Mouse (Mus musculus) liver (tissue): Measurements from ENCODE around the gene Exoc7.
A peak's percentile ranks its signal among the peaks of the same experiment; 100 is the strongest.

ENCODE experiments used
- DNase-seq: peaks from one replicate; pipeline ENCODE4 v3.0.0-alpha.2; 2020; ENCODE audit warnings: mixed read lengths

The Exoc7 gene

DNA sequence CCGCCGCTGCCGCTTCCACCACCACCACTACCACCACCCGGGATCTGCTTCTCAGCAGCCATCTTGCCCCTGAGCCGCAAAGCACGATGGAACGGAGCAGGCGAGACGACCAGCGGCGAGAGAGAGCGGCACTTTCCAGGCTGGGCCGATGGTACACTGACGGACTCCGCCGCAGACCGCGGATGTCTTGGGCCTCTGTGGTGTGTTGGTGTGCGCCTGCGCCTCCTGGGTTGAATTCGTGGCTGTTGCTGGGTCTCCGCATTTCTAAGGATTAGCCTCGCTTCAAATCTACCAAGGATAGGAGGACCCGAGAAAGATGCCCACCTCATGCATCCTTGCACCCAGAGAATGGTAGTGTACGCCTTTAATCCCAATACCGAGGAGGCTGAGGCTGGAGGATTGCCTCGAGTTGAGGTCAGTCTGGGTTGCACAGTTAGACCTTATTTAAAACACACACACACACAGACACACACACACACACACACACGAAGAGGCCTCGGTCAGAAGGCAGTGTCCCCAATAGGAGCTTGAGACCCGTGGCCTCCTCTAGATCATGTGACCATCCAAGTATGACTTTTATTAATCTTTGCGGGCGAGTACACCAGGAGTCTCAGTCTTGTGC, 32.9 kb downstream of the Exoc7 start, which contains the start of gene Srp68:
TSS of gene Srp68 (minus strand) at position 173 of the 622 bp plus-strand sequence.
- peak; percentile 91 for DNase-seq

DNA sequence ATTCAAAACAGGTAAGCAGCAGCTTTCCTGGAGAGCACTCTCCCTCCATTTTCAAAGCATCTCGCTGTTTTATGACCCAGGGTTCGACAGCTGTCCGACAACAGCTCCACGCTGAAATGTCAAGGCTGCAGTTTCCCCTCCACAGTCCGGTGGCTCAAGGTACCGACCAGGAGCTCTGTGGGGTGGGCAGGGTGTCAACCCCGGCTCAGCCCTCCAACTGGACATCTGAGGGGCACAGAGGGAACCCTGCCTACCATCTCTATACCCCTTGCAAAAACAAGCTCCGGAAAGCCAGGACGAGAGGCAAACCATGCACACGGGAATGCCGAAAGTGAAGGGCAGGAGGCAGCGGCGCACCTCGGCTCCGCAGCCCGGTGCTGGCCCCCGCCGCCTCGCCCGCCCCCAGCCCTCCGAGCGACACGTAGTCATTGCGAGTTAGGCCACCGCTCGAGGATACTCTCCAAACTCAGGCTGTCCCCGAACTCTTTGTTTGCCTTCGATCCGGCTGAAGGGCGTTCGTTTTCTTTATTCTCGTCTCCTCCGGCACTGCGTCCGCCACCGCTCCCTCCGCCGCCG, 33.5 kb downstream of the Exoc7 start:
- DNase-seq = no peak

DNA sequence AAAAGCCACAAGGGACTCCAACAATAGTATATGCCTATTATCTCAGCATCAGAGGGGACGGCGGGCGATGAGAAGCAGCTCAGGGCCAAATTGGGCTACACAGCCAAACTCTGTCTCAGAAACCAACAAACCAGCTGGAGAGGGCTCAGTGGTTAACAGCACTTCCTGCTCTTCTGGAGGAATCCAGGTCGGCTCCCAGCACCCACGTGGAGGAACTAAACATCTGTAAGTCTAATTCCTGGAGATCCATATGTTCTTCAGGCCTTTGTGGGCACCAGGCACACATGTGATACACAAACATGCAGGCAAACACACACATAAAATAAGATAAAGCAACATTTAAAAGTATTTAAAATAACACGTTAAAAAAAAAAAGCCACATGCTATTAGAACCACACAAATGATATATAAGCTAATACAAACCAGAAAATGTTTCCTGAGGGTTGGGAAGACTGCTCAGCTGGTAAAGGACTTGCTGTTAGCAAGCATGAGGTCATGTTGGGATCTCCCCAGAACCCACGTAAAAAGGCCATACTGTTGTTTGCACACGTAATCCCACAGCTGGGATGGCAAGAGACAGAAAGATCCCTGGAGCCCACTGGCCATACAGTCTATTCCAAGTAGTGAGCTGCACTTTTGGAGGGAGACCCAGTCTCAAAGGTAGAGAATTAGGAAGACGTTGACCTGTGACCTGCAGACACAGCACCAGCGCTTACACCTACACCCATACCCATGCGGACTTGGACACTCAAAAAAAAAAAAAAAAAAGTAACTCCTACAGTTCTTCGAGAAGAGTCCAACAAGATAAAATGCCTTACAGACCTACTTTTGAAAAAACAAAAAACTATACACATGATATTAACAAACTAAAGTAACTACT, 34.2 kb downstream of the Exoc7 start:
- DNase-seq = no peak

DNA sequence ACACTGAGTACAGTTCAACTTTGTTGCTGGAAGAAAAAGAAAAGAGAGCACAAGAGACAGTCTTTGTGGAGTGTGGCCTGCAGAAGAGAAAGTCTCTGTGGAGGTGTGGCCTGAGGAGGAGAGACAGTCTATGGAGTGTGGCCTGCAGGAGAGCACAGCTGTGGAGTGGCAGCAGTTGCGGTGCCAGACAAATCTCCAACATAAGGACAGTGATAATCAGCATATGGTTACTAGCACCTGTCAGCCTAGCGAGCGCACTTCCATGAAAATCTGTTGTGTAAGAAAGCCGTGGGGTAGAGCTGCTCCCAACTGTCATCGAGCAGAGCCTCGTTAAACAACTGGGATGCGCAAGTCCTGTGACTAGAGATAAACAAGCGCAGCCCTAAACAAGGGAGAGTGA, 37.5 kb downstream of the Exoc7 start:
- DNase-seq = no peak

DNA sequence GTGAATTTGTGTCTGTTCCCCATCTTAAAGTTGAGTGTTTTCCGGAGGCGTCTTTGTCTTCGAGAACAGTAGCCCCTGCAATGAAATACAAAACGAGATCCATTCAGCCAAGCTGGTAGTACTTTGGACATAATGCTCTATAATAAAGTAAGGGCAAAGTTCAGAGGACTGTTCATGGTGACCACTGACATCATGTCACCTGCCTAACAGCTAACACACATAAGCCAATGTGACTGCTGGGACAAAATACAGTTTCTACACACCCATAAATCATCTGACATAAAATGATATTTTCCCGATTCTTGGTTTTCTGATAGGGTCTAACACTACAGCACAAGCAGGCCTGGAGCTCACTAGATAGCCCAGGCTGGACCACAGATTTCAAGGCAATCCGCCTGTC, 38.7 kb downstream of the Exoc7 start:
- no peak for DNase-seq

DNA sequence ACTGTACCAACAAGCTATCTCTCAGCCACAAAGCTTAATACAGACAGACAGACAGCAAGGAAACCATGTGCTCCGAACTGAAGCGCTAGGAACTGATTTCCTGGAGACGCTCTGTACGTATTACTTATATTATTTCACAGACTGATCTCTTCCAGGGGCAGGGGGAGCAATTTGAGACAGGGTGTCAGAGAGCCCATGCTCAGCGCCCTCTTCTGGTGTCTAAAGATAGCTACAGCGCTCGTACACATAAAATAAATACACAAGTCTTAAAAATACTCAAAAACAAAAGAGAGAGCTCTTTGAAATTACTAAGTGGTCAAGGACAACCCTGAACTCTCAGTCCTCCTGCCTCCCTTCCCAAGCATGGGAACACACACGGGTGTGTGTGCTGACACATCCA, 39.4 kb downstream of the Exoc7 start:
- DNase-seq = no peak

DNA sequence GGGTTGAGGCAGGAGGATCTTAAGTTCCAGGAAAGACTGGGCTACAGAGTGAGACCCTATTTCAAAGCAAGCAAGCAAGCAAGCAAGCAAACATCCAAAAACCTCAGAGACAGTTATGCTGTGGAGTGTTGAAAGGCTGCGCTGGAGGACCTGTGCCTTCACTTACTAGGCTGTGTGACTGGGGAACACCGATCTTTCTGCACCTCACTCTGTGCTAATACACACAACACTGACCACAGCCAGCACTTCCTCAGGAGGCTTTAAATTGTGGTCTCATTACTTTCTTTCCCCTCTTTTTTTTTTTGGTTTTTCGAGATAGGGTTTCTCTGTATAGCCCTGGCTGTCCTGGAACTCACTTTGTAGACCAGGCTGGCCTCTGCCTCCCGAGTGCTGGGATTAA, 41.2 kb downstream of the Exoc7 start:
- DNase-seq = no peak

DNA sequence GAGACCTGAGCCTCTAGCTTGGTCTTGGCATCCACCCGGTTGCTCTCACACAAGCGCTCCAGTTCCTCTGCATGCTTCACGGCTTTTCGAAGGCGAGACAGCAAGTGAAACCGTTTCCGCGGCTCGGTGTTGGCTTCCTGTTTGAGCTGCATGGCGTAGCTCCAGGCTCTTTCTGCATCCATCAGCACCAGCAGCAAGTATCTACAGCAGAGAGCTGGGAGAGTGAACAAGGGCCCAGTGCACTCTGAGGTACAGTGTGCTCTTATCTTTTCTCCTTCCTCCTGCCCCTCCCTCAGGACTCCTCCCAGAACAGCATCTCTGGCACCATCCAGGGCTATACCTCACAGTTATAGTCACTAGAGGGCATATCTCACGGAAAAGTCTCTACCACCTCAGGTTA, 41.7 kb downstream of the Exoc7 start:
- DNase-seq = peak; percentile 44

DNA sequence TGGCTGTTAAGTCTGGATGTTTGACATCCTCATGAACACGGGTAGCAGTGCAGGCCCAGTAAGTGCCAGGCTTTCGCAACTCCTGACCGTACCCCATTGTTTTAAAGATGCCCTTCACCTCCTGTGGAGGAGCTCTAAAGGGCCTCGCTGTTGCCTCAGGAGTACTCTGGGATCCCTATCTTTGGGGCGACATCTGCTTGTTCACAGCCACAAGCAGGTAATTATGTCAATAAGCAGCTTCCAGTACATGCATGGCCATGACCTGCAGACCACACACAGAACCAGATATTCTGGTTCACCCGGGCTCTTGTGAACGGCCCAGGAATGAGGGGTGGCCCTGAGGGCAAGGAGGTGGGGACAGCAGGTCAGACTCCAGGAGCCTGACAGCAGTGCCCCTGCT, 46.8 kb downstream of the Exoc7 start:
- DNase-seq = no peak

DNA sequence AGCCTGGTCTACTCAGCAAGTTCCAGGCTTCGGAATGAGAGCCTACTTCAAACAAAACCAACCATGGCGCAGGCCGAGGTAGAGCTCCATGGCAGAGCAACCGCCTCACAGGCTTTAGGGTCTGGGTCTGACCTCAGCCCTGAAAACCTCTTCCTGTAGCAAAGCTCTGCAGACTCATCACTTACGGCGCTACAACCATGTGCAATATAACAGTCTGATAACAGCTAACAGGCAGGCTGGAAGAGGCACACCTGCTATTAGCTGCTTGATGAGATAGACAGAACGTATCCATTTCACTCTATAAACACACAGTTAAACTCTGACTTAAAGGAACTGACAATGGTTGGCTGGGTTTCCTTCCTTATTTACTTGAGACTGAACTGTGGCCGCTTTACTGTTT, 47.6 kb downstream of the Exoc7 start:
- no peak for DNase-seq

DNA sequence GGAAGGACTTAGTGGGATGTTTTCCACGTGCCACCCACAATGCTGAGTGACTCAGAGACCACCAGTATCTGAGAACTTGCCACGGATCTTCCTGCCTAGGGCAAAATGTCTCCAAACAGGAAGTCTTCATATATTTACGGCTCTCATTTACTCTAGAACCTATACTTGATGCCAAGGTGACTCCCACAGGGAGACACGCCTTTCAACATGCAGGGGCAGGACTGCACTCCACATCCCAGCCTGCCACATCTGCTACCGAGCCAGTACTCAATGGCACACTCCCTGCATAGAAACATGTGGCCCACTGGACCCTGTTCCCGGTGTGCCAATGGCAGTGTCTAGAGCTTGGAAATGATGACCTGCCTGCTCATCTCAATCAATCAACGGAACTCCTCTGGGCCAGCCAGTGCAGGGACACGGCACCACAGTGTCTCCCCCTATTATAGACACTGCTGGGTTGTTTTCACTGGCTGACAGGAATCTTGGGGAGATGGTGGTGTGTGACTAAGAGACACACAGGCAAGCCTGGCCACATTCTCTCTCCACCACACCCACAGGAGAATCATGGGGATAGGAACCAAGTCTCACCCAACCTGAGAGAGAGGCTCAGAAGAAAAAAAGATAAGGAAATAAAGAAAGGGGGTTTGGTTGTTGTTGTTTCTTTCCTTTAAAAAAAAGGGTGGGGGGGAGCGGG, 50.9 kb downstream of the Exoc7 start:
- DNase-seq = no peak

DNA sequence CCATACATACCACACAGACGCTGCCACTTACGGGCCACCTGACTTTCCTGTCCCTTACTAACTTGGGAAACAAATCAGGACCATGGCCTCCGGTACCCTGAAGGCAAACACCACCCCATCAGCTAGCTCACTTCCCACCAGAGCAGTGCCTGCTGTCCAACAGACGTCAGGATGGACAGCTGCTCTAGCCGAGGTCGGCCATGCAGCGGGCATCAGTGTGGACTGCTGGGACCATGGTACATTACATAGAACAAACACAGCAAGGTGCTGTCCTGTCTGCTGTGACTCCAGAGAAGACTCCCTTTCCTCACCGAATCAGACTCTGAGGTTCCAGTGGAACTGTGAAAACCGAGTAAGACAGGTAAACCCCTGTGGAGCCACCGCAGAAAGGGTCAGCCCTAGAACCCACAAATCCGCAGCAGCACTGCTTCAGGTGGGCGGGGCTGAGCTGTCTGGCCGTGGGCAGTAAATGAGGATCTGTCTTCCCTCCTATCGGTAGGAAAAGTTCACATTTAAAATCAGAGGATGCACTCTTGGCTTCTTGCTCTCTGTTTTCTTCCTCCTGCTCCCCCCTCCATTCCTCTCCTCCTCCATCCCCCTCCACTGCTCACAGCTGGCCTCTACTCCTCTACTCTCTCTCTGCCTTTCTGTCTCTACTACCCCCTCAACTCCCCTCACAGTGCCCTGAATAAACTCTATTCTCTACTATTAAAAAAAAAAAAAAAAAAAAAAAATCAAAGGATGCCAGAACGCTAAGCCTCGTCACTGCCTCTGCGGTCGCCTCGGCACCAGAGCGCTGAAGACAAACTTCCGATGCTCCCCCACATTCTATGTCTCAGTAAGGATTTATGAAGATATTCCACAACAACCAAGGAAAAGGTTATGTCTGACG, 51.7 kb downstream of the Exoc7 start:
- no peak for DNase-seq

DNA sequence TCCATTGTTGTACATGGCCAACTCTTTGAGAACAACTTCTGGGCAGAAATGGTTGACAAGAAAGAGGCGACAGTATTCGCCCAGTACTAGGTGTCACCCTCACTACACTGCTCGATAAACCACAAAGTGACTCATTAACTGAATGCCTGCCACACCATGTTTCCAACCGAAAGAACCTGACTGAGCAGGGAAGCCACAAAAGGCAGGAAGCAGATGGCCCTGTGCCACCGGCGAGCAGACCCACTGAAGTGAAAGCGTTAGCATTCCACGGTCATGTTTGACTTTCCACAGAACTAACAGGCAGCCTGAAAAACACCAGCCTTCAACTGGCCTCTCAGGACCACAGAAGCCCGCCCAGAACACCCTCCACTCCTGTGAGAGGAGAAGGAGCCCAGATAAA, 52.4 kb downstream of the Exoc7 start:
- DNase-seq = no peak

DNA sequence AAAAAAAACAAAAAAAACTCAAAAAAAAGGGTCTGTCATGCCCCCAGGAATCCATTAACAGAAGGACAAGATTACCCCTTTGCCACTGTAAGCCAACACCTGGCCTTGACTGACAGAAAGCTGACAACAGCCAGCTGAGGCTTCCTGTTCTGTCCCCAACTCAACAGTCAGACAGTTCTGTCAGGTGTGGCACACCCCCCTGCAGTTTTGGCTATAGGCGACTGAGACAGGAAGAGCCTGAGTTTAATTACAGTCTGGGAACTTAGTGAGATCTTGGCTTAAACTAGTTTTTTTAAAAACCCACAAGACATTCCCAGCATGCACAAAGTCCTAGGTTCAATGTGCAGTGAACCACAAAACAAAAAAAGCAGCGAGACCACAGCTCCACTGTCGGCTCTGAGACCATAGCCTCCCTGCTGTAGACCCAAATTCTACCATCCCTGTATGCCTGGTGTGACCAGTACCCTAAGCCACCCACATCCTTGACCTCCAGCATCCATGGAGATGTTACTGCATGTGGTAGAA, 53.9 kb downstream of the Exoc7 start:
- DNase-seq = no peak

DNA sequence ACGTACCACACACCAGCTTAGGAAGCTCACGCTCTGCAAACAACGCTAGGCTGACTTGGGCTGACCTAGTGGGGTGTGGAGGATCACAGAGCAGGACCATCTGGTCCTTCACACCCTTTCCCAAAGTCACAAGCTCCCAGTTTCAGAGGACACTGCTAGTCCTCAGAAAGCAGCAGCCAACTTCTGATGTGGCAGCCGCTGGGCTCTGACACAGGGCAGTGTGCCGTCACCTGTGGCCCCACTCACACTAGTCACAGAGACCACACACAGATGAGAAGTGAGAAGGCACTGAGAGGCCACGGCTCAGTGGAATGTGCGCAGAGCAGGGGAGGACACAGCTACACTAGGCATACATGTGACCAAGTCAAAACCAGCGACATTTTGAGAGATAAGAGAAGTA, 56.1 kb downstream of the Exoc7 start:
- DNase-seq = no peak

DNA sequence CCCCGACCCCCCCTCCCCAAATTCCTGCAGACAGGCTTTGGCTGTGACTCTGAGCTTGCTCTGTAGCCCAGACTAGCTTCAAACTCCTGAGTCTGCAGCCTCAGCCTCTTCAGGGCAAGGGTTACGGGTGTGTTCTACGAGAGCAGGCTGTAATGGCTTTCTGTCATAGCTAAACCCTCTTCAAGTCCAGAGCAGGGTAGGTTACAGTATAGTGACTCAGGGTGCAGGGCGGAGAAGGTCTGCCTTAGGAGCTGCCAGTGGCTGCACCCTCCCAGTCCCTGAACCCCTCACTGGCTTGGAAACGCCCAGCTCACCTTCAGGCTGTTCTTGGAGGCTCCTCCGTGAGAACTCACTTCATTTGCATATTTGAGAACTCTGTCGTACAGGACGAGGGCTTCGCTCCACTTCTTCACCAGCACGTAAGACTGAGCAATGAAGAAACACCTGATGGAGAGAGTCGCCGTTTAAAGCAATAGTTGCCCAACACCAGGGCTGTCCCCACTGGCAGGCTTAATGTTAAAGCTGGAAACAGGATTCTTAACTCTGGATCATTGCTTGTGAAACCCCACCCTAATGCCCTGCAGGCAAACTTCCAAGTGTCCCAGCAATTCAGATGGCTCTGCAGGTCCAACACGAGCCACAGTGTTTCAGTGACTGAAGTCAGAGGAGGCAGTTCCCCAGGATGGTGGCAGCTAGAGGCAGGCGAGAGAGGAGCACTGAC, 59.4 kb downstream of the Exoc7 start:
- no peak for DNase-seq

DNA sequence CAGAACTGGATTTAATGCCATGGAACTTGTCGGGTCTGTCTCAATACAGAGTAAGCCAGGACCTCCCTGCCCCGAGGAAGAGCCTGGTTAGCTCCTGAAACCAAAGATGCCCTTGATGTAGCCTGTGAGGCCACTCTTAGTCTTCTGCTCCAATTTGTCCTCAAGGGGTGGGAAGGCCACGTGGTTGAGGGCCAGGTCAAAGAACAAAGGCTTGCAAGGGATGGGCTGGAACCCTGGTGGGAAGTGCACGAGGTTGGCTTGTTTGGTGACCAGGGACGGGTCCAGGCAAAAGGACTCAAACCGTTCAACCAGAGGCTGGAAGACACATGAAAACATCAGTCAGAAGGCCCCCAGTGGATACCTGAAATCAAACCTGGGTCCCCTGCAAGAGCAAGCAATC, 61.4 kb downstream of the Exoc7 start:
- DNase-seq = no peak

DNA sequence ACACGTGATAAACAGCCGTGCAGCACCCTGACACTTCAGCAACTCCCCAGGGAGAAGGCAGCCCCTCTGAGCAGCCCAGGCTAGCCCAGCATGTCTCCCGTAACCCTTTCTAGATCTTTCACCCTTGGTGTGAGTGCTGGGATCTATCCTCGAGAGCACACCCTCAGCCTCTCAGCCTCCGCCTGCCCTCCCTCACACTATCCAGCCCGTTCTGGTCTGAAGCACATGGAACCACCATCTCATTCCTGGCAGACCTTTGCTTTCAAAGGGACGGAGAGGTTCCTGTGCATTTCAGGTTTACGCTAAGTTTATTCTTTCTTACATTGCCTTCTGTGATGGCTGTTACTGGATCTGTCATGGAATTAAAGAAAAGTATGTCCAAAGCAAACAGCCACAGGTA, 62.5 kb downstream of the Exoc7 start:
- DNase-seq = no peak

DNA sequence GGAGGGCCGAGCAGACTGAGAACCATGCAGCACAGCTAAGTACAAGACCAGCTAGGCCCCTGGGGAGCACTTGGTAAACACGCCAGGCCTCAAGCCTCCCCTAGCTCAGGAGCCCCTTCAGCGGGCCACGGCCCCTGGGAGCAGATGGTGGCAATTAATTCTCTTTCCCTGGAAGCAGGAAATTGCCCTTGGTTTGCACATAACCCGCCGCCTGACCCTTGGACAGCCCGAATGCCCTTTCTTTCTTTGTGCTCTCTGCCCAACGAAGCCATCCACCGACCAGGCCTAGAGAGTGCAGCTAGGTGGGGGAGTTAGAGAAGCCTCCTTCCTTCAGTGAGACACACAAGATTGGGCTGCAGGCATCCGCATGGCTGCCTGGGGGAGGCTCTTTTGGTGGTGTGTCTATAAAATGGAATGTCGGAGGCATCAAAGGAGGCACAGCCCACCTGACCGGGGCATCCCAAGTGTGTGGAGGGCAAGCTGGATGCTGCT, 65.2 kb downstream of the Exoc7 start:
- no peak for DNase-seq

DNA sequence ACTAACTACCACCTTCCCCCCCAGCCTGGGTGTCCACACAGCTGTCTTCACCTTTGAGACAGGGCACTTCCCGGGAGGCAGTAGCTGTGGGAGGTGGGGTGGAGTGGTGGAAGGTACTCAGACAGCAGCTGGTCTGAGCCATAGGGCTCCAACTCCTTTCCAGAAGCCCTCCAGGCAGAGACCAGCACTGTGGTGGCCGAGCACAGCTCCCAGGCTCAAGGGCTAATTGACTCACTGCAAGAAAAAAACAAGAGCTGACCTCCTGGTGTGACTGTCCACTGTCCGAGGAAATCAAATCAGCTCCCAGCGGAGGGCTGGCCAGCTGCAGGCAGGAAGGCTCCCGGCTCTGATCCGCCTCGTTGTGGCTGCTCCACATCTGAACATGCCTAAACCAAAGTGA, 67.2 kb downstream of the Exoc7 start:
- no peak for DNase-seq
